Mouse (Mus musculus): ENCODE data around the gene Selenon. TPM values are rescaled to one million over a fixed set of nuclear protein-coding genes. Genes with fewer than 3 reads are reported as not detected.

Selenon gene
- polyA plus RNA-seq, 1 experiment, result 5.3 TPM

DNA sequence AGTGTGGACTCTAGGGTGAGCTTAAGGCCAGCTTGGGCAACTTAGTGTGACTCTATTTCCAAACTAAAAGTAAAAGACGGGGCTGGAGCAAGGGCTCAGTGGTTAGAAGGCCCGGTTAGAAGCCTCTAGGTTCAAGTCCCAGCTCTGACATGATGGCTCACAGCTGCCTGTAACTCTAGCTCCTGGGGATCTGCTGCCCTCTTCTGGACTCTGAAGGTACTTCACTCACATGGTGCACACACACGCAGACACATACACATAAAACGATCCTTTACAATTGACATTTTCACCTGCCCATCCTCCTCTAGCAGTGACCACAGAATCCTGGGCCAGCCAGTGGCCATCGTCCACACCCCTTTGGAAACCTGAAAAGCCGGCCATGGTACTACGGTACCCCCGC, 2.1 kb downstream of the Selenon start:
- 98% methylated on average over 8 of the region's 8 CpGs for WGBS
- DNase-seq (ENCODE audit: low read depth, low spot score), result no peak

- no peak for DNase-seq (ENCODE audit: low read depth, low spot score)
- whole genome bisulfite sequencing, result 70% methylated on average over 18 of the region's 18 CpGs
Observed at GRCm38 (mm10) chr4:134548169-134548938, 3.6 kb downstream of the Selenon start.

- 32% methylated on average over 9 of the region's 9 CpGs for WGBS
- DNase-seq (ENCODE audit: low read depth, low spot score), result no peak
Observed at GRCm38 (mm10) chr4:134546814-134547705, 4.9 kb downstream of the Selenon start.

- WGBS, result 2% methylated on average over 5 of the region's 5 CpGs
- peak; percentile 66 for DNase-seq (ENCODE audit: low read depth, low spot score)
Observed at GRCm38 (mm10) chr4:134543261-134543660, 8.7 kb downstream of the Selenon start.

DNA sequence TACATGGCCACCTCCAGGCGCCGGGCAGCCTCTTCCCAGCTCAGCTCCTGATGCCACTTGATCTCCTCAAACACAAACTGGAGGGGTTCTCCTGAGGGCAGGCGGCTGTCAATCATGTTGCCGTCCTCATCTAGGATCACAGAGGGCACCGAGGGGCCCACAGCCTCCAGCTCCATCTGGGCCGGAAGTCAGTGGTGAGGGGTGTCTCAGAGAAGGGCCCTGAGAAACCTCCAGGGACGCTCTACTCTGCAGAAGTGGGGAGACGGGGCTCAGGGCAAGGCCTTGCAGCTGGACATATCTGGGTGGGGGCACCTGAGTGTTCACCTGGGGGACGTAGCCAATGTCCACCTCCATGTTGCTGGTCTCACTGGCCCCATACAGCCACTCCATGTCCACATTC, 9.2 kb downstream of the Selenon start:
- no peak for DNase-seq (ENCODE audit: low read depth, low spot score)
- WGBS, result 91% methylated on average over 9 of the region's 9 CpGs

GRCm38 (mm10) chr4:134538997-134539580, 12.9 kb downstream of the Selenon start:
- DNase-seq (ENCODE audit: low read depth, low spot score), result no peak
- 83% methylated on average over 10 of the region's 10 CpGs for WGBS

DNA sequence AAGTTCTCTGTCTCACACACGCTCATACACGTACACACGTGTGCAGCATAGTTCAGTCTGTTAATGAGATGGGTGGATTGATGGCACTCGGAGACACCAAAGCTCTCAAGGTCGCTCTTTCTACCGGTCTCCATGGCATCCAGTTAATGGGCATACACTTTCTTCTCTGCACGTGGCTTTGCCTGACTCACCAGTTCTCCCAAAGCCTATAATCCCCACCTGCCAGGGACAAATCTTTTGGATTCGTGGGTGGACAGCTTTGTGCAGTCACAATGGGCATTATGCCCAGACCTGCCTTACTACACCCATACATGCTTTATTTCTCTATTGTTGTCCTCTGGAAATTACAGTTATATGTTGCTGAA, 16.2 kb downstream of the Selenon start:
- peak; percentile 25 for DNase-seq (ENCODE audit: low read depth, low spot score)
- WGBS, result under 1% methylated on average over 8 of the region's 8 CpGs

GRCm38 (mm10) chr4:134534932-134535786, 16.8 kb downstream of the Selenon start, which contains the start of gene Mtfr1l:
Gene Mtfr1l (minus strand): TSS chr4:134535387.
- peak; percentile 84 for DNase-seq (ENCODE audit: low read depth, low spot score)
- under 1% methylated on average over 62 of the region's 71 CpGs for WGBS

DNA sequence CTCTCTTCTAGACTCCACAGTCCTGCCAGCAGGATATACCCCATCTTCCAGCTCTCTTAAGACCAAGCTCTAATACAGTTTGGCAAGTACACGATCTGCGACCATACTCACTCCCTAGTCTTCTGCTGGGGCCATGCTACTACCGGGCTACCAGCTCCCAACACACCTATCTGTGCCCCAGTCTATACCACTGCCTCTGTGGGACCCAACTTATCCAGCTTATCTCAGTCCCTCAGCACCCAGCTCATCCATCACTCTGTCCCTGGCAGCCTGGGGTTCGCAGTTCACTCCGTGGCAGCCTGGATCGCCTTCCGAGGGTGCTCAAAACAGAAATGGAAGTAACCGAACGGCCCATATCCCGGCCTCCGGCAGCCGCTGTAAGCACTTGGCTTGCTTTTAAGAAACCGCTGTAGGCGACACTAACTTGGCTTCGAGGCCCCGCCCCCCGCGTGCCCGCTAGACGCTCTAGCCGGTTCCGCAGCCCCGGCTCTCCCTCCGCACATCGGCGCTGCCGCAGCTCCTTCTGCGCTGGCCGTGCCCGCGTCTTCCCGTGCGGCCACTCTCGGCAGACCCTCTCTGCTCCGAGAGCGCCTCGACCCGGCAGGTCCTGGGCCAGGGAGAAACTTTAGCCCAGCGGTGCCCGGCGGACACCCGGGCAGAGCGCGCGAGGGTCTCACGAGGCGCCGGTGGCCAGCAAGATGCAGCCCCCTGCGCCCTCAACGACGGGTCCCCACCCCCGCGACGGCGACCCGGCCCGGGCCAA, 17.7 kb downstream of the Selenon start:
- WGBS, result 1% methylated on average over 57 of the region's 57 CpGs
- peak; percentile 27 for DNase-seq (ENCODE audit: low read depth, low spot score)

DNA sequence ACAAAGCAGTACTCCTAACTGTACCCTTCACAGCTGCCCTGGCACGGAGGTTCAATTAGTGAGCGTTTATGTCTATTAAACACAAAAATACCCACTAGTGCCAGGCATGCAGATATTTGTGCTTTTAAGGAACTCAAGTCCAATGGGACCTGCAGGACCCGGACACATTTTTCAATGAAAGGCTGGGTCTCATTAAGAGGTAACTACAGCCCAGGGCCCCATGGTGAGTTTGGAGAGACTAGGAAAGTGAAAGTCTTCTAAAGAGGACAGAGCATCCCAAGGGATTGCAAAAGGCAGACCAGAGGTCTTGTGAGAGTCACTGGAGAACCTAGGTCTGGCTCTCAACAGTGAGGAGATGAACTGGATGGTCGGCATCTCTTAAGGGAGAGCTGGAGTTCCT, 18.5 kb downstream of the Selenon start:
- 87% methylated on average over 4 of the region's 4 CpGs for WGBS
- DNase-seq (ENCODE audit: low read depth, low spot score), result no peak

- no peak for DNase-seq (ENCODE audit: low read depth, low spot score)
- WGBS, result 71% methylated on average over 4 of the region's 4 CpGs
Observed at GRCm38 (mm10) chr4:134532928-134533327, 19.0 kb downstream of the Selenon start.

GRCm38 (mm10) chr4:134526220-134526619, 25.7 kb downstream of the Selenon start:
- DNase-seq (ENCODE audit: low read depth, low spot score), result no peak
- WGBS, result 73% methylated on average over 5 of the region's 5 CpGs

GRCm38 (mm10) chr4:134525806-134526205, 26.2 kb downstream of the Selenon start:
- 77% methylated on average over 5 of the region's 5 CpGs for WGBS
- no peak for DNase-seq (ENCODE audit: low read depth, low spot score)

DNA sequence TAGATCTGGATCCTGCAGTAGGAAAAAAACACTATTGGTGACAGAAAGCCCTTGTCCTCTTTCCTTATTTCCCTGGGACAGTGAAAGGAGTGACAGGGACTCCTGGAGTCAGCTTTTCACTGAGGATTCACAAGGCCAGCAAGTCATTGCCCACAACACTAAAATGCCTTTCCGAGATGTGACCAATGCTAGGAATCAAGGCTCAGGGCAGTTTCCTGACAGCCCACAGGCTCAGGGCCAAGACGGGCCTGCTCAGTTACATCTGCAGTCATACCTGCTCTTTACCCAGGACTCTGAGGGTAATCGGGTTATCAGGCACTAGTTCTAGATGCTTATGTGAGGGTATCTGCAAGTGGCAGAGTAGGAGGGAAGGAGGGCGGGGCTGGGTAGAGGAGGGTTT, 28.5 kb downstream of the Selenon start:
- no peak for DNase-seq (ENCODE audit: low read depth, low spot score)
- 87% methylated on average over 4 of the region's 4 CpGs for WGBS

- DNase-seq (ENCODE audit: low read depth, low spot score), result no peak
Observed at GRCm38 (mm10) chr4:134519281-134519680, 32.7 kb downstream of the Selenon start.

GRCm38 (mm10) chr4:134518541-134518940, 33.4 kb downstream of the Selenon start:
- WGBS, result 93% methylated on average over 4 of the region's 4 CpGs

GRCm38 (mm10) chr4:134517719-134518118, 34.2 kb downstream of the Selenon start:
- WGBS, result 86% methylated on average over 10 of the region's 10 CpGs
- no peak for DNase-seq (ENCODE audit: low read depth, low spot score)

More at GRCm38 (mm10) chr4:134518541-134518940, 33.4 kb downstream of the Selenon start:
- no peak for DNase-seq (ENCODE audit: low read depth, low spot score)

GRCm38 (mm10) chr4:134516981-134517380, 35.0 kb downstream of the Selenon start:
- DNase-seq (ENCODE audit: low read depth, low spot score), result no peak

DNA sequence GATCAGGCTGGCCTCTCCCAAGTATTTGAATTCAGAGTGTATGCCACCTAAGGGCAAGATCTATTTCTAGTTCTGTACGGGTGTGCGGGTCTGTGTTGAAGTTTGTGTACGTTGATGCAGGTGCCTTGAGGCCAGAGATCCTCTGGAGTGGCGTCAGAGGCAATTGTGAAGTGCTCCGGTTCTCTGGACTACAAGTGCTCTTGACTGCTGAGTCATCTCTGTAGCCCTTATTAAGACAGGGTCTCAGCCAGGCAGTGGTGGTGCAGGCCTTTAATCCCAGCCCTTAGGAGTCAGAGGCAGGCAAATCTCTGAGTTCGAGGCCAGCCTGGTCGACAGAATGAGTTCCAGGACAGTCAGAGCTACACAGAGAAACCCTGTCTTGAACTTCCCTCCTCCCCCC, 36.4 kb downstream of the Selenon start:
- 69% methylated on average over 7 of the region's 7 CpGs for WGBS
- DNase-seq (ENCODE audit: low read depth, low spot score), result no peak

More at GRCm38 (mm10) chr4:134516981-134517380, 35.0 kb downstream of the Selenon start:
- 59% methylated on average over 8 of the region's 8 CpGs for WGBS

Measured in large intestine, adult 2 months (tissue).